Mouse (Mus musculus): ENCODE data around the gene Map3k9.

Map3k9 gene

DNA sequence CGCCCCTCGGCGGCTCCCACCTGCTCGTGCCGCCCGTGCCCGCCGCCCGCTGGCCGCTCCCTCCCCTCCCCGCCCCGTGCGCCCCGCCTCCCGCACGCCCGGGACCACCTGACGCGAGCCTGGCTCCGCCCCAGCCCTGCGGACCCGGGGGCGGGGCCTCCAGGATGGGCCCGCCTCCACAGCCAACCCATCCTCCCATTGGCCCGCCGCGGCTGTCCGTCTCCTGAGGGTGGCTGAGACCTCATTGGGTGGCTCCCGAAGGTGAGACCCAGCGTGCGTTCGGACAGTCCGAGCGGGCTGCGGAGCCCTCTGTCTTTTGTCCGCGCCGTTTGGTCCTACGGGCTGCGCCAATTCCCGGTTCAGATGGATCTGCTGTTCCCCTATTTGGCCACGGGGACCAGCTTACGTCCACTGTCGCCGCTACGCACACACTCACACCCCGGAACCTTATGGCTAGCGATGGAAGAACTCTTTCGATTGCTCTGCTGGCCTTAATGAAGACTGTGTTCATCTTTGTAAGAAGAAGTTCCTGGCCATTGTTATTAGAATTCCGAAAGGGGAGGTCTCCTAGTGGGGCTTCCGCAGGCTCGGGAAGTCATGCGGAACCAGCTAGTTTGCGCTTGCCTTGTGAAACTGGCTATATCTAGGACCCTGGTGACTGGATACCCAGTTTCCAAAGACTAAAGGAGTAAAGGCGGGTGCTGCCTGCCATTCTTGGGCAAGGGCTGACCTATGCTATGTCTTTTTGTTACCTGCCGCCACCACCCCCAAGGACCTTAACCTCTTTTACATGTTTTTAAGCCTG lies at the start of gene Map3k9:
Map3k9 (minus strand) TSS at position 71 of the 805 bp plus-strand sequence.
- peak; percentile 70 for DNase-seq (ENCODE audit: low spot score)

DNA sequence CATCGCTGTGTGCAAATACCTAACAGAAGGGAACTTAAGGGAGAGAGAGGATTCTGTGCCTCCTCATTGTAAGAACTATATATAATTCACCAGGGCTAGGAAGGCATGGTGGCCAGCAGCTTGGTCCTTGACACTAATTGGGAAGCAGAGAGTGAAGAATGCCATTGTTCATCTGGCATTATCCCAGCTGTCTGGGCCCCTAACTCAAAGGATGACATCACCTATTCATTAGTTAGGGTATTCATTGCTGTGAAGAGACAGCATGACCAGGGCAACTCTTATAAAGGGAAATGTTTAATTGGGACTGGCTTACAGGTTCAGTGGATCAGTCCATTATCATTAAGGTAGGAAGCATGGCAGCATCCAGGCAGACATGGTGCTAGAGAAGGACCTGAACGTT lies 47.4 kb upstream of the Map3k9 start:
- DNase-seq (ENCODE audit: low spot score) = no peak

DNA sequence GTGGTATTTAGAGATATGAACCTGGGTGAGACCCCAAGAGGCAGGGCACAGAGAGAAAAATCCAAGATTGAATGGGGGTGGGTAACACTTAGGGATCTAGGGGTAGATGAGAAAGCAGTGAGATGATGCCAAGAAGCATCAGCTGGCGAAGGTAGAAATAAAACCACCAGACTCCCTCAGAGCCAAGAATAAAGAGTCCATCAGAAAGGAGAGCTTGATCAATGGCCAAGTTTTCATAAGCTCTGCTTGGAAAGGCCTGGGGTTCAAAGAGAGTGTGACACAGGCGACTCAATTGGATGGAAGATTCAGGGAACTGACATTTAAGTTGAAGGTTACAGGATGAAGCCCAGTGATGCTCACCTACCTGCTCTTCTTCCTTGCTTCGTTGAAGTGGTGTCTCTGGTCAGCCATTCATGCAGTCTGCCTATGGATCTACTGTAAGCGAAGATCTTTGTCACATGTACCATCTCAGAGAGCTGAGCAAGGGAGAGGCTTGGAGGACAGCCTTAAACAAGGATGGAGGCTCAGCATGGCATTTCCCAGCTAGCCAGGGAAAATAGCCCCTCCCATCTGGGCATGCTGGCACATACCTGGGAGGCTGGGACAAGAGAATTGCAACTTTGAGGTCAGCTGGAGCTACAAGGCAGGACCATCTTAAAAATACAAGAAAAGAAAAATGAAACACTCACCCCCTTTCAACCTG lies 42.0 kb upstream of the Map3k9 start:
- no peak for DNase-seq (ENCODE audit: low spot score)

DNA sequence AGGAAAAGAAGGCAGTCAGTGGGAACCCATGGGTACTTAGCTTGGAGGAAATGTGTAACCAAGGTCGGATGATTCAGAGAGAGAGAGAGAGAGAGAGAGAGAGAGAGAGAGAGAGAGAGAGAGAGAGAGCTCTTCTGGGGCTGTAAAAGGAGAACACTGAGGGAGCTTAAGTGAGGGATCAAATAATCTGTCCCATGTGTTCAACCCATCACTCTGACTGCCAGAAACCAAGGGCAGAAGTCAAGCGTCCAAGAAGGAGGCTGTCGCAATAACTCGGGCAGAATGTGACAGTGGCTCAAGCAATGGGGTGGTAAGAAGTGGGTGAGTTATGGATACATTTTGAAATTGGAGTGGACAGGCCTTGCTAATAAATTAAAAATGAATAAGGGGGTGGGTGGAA lies 41.2 kb upstream of the Map3k9 start:
- no peak for DNase-seq (ENCODE audit: low spot score)

DNA sequence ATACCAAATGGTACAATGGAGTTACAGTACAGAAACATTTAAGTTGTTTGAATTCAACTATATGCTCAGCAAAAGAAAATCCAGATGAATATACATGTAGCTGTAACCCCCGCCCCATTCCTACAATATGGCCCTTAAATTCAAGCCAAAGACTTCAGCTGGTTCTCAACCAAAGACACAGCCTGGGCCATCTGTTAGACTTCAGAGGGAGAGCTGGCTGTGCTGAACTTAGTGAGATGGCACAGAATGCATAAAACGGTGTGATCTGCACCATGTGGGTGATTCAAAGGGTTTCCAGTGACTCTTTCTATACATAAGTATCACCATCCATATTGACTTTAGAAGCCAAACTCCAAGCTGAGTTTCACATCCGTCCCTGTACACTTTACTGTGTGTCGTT lies 39.7 kb upstream of the Map3k9 start:
- no peak for DNase-seq (ENCODE audit: low spot score)

DNA sequence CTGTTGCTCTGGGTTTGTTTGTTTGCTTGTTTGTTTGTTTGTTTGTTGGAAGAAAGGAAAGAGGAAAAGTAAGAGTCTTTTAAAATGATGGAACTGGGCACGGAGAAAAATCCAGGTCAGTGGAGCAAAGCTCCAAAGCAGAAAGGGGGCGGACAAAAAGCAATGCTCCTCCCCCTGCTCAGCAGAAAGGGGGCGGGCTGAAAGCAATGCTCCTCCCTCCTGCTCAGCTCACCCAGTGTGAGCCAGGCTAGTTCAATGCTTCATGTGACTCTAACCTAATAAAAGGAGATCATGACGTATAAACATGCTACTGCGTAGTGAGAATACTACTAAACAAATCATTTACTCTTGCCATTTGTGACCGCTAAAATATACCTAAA lies 36.1 kb upstream of the Map3k9 start:
- no peak for DNase-seq (ENCODE audit: low spot score)

DNA sequence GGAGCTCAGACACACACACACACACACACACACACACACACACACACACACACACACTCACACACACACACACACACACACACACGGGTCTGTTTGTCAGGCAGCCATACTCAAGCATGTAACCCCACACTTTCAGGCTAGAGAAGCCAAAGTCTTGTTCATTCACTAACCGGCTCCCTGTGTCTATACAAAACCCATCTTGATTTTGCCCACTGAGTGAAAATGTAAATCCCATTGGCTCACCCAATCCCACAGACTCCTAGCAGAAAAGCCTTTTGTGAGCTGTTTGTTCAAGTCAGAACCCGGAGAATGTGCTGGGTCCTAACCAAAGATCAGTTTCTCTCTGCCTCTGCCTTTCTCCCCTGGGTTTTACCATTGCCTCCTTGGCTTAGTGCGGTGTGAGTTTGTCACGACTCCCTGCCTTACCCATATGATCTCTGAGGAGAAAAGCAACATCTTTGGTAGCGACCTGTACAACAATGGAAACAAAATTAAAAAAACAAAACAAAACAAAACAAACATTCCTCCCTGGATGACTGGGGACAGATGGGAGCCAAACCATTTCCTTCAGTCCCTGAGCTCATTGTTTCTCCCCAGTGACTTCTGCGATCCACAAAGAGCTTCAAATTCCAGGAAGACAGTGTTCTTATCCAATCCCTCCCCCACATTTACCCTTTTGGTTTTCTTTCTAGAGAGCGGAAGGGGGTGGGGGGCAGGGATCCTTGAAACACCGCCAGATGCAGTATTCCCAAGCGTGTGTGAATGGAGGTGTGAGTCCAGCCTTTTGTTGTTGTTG lies 35.6 kb upstream of the Map3k9 start:
- no peak for DNase-seq (ENCODE audit: low spot score)

DNA sequence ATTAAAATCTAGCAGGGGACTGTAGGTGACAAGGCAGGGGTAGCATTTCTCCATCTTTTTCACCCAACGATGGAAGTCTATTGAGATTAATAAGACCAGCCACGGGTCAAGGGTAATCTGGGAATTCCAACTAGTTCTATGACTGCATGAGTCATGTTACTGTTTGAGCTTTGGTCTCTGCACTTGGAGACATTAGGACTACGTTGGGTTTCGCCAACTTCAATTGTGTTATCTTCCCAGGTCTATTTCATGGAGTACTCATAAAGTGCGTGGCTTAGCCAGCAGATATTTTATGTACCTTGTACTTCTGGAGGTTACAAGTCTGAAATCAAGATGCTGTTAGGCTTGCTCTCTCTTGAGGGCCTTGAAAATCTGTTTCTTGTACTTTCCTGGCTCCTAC lies 33.8 kb upstream of the Map3k9 start:
- DNase-seq (ENCODE audit: low spot score) = no peak

DNA sequence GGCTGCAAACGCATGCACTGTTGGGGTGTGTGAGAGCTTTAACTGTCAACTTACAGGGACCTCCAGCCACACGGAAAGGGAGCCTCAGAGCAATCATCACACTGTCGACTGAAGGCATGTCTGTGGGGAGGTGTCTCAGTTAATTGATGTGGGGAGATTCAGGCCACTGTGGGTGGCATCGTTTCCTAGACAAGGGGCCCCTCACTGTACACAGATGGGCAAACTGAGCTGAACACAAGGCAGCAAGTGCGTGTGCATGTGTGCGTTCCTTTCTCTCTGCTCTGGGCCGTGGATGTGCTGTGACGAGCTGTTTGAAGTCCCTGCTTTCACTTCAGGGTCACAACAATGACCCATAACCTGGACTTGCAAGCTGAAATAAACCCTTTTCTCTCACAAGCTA lies 29.4 kb upstream of the Map3k9 start:
- DNase-seq (ENCODE audit: low spot score) = no peak

DNA sequence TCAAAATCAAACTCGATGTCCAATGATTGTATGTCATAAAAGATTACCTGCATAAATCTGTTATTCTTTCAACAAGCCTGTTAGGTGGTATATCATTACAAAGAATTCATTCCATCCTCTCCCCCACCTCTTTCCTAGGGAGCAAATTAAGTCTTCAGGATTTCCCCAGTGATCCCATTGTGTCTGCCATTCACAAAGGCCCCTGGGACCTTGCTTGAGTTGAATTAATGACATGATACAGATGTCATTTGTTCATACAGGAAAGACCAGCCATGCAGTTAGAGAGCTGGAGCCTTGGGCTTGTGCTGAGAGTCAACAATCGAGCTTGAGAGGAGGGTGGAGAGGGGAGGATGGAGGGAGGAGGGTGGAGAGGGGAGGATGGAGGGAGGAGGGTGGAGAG lies 27.6 kb upstream of the Map3k9 start:
- no peak for DNase-seq (ENCODE audit: low spot score)

DNA sequence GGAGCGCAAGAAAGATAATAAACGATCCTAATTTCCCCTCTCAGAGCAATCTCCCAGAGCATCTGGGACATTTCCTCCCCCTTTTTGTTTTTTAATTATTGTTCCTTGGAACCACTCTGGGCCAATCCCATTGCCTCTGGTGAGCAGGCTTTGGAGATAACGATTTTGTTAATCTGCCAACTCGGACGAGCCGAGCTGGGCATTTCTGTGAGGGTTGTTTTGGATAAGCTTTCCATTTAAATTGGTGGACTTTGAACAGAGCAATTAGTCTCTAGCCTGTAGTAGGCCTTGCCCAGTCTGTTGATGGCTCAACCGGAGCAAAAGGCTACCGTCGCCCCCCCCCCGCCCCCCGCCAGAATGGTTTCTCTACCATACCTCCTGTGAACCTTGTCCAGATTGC lies 27.0 kb upstream of the Map3k9 start:
- DNase-seq (ENCODE audit: low spot score) = no peak

DNA sequence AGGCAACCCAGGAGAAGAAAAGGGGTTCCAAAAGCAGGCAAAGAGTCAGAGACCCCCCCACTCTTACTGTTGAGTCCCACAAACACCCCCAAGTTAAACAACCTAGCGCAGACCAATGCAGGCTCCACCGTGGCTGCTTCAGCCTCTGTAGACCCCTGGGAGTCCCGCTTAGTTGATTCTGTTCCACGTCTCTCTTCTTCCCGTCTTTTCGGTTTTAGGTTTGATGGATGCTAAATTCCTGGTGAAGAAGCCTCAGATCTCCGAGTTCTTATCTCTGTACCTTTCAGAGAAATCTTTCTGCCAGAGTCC lies 26.5 kb upstream of the Map3k9 start:
- no peak for DNase-seq (ENCODE audit: low spot score)

DNA sequence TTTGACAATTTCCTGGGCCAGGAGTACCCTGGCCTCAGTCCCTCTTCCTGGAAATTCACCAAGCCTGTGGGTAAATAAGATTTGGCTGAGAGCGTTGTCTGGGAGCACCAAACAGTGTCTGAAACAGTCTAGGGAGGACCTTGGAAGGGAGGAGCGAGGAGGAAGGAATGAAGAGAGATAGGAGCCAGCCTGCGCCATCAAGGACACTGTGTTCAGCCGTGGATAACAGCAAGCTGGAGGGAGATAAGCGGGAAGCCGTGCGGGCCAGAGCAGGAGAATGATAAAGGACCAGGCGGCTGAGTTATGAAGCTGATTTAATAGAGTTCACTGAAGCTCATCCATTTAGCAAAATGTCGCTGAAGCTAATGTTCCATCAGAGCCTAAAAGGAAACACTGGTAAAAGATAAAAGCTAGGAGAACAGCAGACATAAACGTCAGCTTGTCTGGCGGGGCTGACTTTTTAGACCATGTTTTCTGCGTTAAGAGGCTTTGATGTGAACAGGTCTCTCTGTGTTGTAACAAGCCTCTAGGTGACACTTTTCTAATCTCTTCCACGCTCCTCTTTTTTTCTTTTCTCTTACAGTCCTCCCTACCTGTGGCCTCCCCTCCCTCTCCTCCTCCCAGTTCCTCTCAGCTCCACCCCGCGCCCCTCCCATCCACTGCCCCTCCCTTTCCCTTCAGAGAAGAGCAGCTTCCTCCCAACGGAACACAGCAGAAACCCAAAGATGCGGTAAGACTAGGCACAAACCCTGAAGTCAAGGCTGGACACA lies 26.0 kb upstream of the Map3k9 start:
- DNase-seq (ENCODE audit: low spot score) = no peak

DNA sequence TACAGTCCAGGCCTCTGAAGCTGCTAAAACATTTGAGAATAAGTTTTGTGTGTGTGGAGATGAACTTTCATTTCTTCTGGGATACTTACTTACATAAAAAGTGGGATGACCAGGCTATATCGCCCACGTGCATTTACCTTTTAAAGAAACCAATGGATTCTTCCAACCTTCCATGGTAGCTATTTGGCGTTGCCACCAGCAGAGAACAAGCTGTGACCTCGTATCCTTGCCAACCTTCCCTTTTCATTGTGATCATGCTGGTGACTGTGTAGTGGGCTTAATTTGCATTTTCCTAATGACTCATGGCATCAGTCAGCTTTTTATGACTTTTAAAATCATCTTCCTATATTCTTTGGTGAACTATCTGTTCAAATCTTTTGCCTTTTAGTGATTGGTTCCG lies 25.1 kb upstream of the Map3k9 start:
- no peak for DNase-seq (ENCODE audit: low spot score)

DNA sequence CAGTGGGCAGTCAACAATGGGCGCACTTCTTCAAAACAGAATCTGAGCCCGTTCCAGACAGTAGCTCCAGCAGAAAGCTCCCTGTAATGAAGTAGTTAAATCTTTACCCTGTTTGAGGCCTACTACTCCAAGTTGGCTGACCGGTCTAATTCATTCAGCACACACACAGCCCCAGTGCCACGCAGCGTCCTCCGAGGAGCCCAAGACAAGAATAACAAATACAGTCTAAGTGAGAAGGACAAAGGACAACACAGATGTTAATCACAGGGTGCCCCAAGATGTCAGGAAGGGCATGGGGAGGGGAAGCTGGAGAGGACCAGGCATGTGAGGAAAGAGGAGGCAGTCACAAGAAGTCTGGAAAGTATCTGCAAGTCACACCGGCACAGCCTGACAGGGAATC lies 22.8 kb upstream of the Map3k9 start:
- DNase-seq (ENCODE audit: low spot score) = no peak

DNA sequence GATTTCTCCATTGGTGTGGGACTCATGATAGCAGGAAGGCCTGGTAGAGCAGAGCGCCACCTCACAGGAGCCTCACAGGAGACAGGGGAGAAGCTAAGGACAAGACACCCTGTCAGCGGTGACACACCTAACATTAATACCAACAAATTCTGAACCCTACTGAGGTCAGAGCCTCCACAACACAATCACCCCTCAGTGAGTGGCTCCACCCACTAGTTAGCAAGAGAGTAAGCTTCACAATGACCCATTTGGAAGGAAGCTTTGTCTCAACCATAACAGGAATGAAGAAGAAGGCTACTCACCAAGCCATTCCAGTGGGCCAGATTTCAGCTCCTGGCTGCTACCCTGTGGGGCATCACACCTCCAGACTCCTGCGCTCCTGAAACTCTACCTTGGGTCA lies 22.0 kb upstream of the Map3k9 start:
- DNase-seq (ENCODE audit: low spot score) = no peak

DNA sequence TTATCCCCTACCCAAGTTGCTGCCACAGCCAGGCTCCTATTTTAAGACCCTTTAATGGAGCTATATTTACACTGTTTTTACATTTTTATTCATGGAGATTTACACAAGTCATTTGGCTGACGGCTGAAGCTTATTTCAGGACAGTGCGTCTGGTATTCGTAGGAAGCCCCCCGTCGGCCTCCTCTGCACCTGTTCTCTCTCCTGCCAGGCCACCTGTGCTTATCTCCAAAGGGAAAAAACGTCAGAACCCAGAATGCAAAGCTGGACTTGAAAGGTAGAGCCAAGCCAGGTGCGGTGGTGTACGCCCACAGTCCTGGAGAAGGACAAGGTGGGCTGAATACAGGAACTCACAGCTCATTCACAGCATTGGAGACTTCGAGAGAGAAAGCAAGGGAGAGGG lies 20.2 kb upstream of the Map3k9 start:
- no peak for DNase-seq (ENCODE audit: low spot score)

DNA sequence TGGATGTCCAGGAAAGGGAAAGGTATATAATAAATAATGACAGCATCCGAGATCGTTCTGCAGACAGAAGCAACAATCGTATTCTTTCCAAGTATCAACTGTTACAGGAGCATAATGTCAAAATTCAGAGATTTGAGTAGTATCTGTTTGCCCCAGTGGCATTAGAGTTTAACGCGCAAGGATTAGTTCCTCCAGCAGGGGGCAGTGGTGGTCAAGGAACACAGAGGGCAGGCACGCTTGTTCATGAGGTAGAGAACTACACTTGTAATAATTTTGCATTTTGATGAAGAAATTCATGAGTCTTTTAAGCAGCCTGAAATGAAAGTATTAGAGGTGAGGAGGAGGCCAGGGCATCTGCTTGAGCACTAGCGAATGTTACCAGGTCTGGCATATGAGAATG lies 15.6 kb upstream of the Map3k9 start:
- DNase-seq (ENCODE audit: low spot score) = peak; percentile 76

DNA sequence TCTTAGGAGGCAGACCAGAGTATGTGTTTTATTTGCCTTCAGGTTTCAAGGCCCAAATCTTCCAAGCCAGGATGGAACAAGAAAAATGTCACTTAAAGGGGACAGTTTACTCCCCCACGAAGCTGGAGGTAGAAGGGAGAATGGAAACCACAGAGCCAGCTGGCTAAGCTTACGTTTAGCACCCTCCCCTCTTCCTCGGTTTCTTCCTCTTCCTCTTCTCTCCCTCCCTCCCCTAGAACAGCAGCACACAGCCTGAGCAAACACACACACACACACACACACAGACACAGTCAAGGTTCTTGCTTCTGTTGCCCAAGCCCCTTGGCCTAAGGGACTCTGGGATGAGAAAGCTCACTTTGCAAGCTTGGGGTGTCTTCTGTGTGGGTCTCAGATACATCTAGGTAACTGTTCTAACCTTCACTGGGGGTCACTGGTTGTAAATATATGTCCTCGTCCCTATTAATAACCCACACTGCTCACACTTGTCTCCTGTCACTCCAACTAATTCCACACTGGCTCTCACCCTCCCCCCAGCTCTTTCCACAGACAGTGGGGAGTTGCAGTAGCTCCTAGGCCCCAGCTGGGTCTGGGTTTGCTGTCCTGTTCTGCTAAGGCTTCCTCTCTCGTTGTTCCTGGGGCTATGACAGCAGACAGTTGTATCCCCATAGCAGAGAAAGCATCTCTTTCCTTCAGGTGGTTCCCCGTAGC lies 11.7 kb upstream of the Map3k9 start:
- DNase-seq (ENCODE audit: low spot score) = no peak

DNA sequence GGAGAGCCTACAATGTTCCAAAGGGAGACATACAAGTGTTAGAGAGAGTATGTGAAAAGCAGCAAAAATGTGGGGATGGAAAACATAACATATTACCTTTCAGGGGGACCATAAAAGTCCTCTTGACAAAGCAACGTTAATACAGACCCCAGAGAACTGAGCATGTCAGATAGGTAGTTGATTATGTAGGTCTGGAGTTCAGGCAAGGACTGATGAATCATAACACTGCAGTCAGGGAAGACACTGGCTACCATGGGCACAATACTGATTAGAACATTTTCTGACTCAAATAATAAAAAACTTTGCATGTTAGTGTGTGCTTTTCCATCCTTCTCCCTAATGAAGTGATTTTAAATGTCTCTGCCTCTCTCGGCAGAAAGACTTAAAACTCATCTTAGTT lies 8.5 kb upstream of the Map3k9 start:
- no peak for DNase-seq (ENCODE audit: low spot score)

DNA sequence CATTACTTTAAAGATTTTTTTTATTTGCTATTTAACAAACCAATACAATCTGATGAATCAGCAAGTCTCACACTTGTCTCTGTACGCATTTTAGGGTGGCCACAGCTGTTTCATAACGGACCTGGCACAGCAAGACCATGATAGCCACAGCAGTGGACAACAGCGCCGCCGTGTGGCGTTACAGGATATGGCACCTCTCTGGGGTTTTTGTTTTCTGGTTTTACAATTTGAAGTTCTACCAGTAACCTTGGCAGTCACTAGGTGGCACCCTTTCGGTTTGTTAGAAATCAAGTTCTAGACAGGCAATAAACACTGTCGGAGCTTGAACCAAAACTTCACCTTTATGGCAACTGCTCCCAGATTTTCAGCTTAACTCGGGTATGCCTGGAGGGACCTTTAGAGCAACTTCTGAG lies 7.7 kb upstream of the Map3k9 start:
- peak; percentile 79 for DNase-seq (ENCODE audit: low spot score)

DNA sequence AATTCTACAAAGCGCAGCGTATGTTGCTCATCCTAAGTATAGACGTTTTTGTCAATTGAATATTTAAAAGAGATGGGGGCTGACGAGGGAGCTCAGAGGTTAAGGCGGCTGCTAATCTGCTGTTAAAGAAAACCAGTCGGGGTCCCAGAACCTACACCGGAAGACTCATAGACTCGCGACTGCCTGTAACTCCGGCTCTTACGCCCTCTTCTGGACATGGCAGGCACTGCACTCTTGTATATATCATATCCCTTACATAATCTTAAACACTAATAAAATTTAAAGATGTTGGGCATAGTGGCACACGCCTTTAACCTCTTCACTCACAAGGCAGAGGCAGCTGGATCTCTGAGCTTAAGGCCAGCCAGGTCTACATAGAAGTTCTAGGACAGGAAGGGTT lies 6.3 kb upstream of the Map3k9 start:
- DNase-seq (ENCODE audit: low spot score) = no peak

Data from ovary, postnatal 10 days (tissue).